Comparison of ENCODE assay signal across 8 mouse cellular contexts in genomic region chr7:38106711-38107311, GRCm38 (mm10). TPM values are rescaled to one million over a fixed set of nuclear protein-coding genes. Genes with fewer than 3 reads are reported as not detected.
DNase-seq lines count a peak whose midpoint lies in the region; ATAC-seq and TF ChIP-seq lines count a peak whose summit lies in the region.

No protein-coding gene starts in this region.

- DNase-seq in left cerebral cortex, adult 18-20 months (ENCODE audit: low spot score in 2 of 2) = peak; percentile 16 to 26
- no peak for DNase-seq in left cerebral cortex, adult 9 months (ENCODE audit: low spot score in 2 of 2)
- peak; percentile 17 to 18 for DNase-seq in adrenal gland, postnatal 4 days (ENCODE audit: low spot score in 2 of 2)
- peak; percentile 82 for DNase-seq in forebrain, embryonic 11.5 days (ENCODE audit: low spot score)
- peak; percentile 49 to 62 for DNase-seq in thymus, postnatal 10 days (ENCODE audit: low spot score in 2 of 2)

- H3K36me3 ChIP-seq in forebrain, embryonic 11.5 days (ENCODE audit: control insufficient read depth, insufficient read depth, low read length) = peaks cover 2% of the 10 kb centered on the region; the same call in 1 of the 2 replicates
- no peaks in the 10 kb centered on the region for H3K36me3 ChIP-seq in hindbrain, embryonic 15.5 days
- peaks cover 28% of the 10 kb centered on the region for H3K36me3 ChIP-seq in limb, embryonic 13.5 days
- peaks cover 5% of the 10 kb centered on the region for H3K36me3 ChIP-seq in myocyte (ENCODE audit: control insufficient read depth, insufficient read depth)

- peak overlapping the region; percentile 78 for H3K4me3 ChIP-seq in forebrain, embryonic 11.5 days (ENCODE audit: low read depth, low read length)
- peak overlapping the region; percentile 86 for H3K4me3 ChIP-seq in hindbrain, embryonic 15.5 days
- H3K4me3 ChIP-seq in limb, embryonic 13.5 days = peak overlapping the region; percentile 89
- peak overlapping the region; percentile 31 for H3K4me3 ChIP-seq in myocyte

- H3K9ac ChIP-seq in forebrain, embryonic 11.5 days (ENCODE audit: low read length) = peak overlapping the region; percentile 84
- peak overlapping the region; percentile 79 for H3K9ac ChIP-seq in hindbrain, embryonic 15.5 days
- peak overlapping the region; percentile 87 for H3K9ac ChIP-seq in limb, embryonic 13.5 days

- H3K4me2 ChIP-seq in forebrain, embryonic 11.5 days (ENCODE audit: low read depth, low read length, severe bottlenecking) = peak overlapping the region; percentile 97
- peak overlapping the region; percentile 97 for H3K4me2 ChIP-seq in hindbrain, embryonic 15.5 days
- peak overlapping the region; percentile 93 for H3K4me2 ChIP-seq in limb, embryonic 13.5 days (replicated peaks)
- H3K4me2 ChIP-seq in myocyte (ENCODE audit: low read depth) = peak overlapping the region; percentile 73

- peak overlapping the region; percentile 62 for H3K27ac ChIP-seq in forebrain, embryonic 11.5 days (ENCODE audit: low read depth, low read length)
- no peak overlapping the region for H3K27ac ChIP-seq in hindbrain, embryonic 15.5 days (replicated peaks)
- peak overlapping the region; percentile 52; the same call in 1 of the 2 replicates for H3K27ac ChIP-seq in limb, embryonic 13.5 days

- no peak for TF ChIP-seq POLR2A in myocyte (IDR thresholded peaks at IDR 0.05; ENCODE audit: insufficient read length, low read depth)

- ATAC-seq in forebrain, embryonic 11.5 days (replicated peaks; ENCODE audit: low FRiP score) = peak; percentile 71
- peak; percentile 46 for ATAC-seq in hindbrain, embryonic 15.5 days (ENCODE audit: low FRiP score, low read depth)
- peak; percentile 42; the same call in 1 of the 2 replicates for ATAC-seq in limb, embryonic 13.5 days (ENCODE audit: low FRiP score, low read depth)

- H3K9me3 ChIP-seq in forebrain, embryonic 11.5 days (ENCODE audit: control insufficient read depth, low read length) = no peaks in the 10 kb centered on the region
- H3K9me3 ChIP-seq in hindbrain, embryonic 15.5 days = no peaks in the 10 kb centered on the region
- no peaks in the 10 kb centered on the region for H3K9me3 ChIP-seq in limb, embryonic 13.5 days

- no peaks in the 10 kb centered on the region for H3K27me3 ChIP-seq in forebrain, embryonic 11.5 days (ENCODE audit: control insufficient read depth, insufficient read depth, low read length)
- H3K27me3 ChIP-seq in hindbrain, embryonic 15.5 days = no peaks in the 10 kb centered on the region
- H3K27me3 ChIP-seq in limb, embryonic 13.5 days = no peaks in the 10 kb centered on the region
- no peaks in the 10 kb centered on the region for H3K27me3 ChIP-seq in myocyte (ENCODE audit: control insufficient read depth, insufficient read depth, insufficient read length)

- H3ac ChIP-seq in myocyte (ENCODE audit: control insufficient read depth, insufficient read length) = peak overlapping the region; percentile 21

- H3K4me1 ChIP-seq in forebrain, embryonic 11.5 days (replicated peaks; ENCODE audit: control insufficient read depth, insufficient read depth, low read length) = peaks cover 13% of the 10 kb centered on the region
- H3K4me1 ChIP-seq in hindbrain, embryonic 15.5 days (replicated peaks) = peaks cover 13% of the 10 kb centered on the region
- peaks cover 36% of the 10 kb centered on the region for H3K4me1 ChIP-seq in limb, embryonic 13.5 days

- H3K79me2 ChIP-seq in myocyte (ENCODE audit: control insufficient read depth, insufficient read depth) = no peaks in the 10 kb centered on the region

- under 1% methylated on average over 47 of the region's 47 CpGs for WGBS in forebrain, embryonic 11.5 days
- WGBS in hindbrain, embryonic 15.5 days = under 1% methylated on average over 42 of the region's 47 CpGs
- WGBS in limb, embryonic 13.5 days = under 1% methylated on average over 47 of the region's 47 CpGs

TF ChIP-seq in myocyte, 11 proteins besides CTCF, POLR2A, EP300 and RAD21:
- TF ChIP-seq USF1 (IDR thresholded peaks at IDR 0.05; ENCODE audit: low read depth) (no peak), POLR2AphosphoS2 (IDR thresholded peaks at IDR 0.05; ENCODE audit: insufficient read length, low read depth) (no peak), TCF3 (IDR thresholded peaks at IDR 0.05; ENCODE audit: insufficient read length, low read depth) (no peak), MYOD1 (IDR thresholded peaks at IDR 0.05; ENCODE audit: control insufficient read depth in 1 of 3, insufficient read length in 2 of 3, low read depth in 2 of 3) (no peak), E2F4 (IDR thresholded peaks at IDR 0.05; ENCODE audit: insufficient read depth) (no peak), REST (IDR thresholded peaks at IDR 0.05; ENCODE audit: insufficient read depth, insufficient read length) (no peak)

RNA-seq across cellular contexts. Expression of gene Ccne1, which starts 0.5 kb away (rescaled TPM):
- total RNA-seq in left cerebral cortex, adult 18-20 months (2021) = 10 to 100 TPM; 16.7 to 22.8 TPM
- total RNA-seq in adrenal gland, postnatal 4 days (2021) = 10 to 100 TPM; 16.3 to 17.5 TPM
- 68.6 and 71.1 TPM in 2 replicates for polyA plus RNA-seq in forebrain, embryonic 11.5 days (2014; fragmentation: Nextera tagmentation; extraction: Ambion mirVana)
- 19.4 and 20.4 TPM in 2 replicates for polyA plus RNA-seq in hindbrain, embryonic 15.5 days (2015; fragmentation: Nextera tagmentation; extraction: Ambion mirVana)
- polyA plus RNA-seq in limb, embryonic 13.5 days (2015; fragmentation: Nextera tagmentation; extraction: Ambion mirVana) = 76.3 and 77.5 TPM in 2 replicates
- 7.4 TPM for polyA plus RNA-seq in myocyte (2012; fragmentation: generic; extraction: Trizol)

Comparison
In these comparisons a context has a peak if more than half of its experiments do, and no peak if none do; other contexts are left out.
1. DNase-seq: peak in left cerebral cortex, adult 18-20 months (2 of 2), adrenal gland, postnatal 4 days (2 of 2), forebrain, embryonic 11.5 days (single experiment) and thymus, postnatal 10 days (2 of 2); none in left cerebral cortex, adult 9 months (0 of 2).
2. H3K4me3 ChIP-seq: peak in every context shown above with its lines; median percentile 89 in limb, embryonic 13.5 days; 86 in hindbrain, embryonic 15.5 days; 78 in forebrain, embryonic 11.5 days; 31 in myocyte.
3. Peak in every context shown above with its lines, with median percentiles within 50 percentile points of each other: ATAC-seq, H3K4me2 ChIP-seq and H3K9ac ChIP-seq.